Mouse (Mus musculus) regulatory T cell (primary cell): ENCODE data around the gene Vegfa.

Experiments used
- in situ Hi-C: fragments of 300-600 bp; cut with MboI, MseI; formaldehyde crosslinking; loops from one replicate; pipeline ENCODE4 v1.15.1; 2025; ENCODE audit warnings: high pct_unique_total_duplicates

The Vegfa gene

DNA sequence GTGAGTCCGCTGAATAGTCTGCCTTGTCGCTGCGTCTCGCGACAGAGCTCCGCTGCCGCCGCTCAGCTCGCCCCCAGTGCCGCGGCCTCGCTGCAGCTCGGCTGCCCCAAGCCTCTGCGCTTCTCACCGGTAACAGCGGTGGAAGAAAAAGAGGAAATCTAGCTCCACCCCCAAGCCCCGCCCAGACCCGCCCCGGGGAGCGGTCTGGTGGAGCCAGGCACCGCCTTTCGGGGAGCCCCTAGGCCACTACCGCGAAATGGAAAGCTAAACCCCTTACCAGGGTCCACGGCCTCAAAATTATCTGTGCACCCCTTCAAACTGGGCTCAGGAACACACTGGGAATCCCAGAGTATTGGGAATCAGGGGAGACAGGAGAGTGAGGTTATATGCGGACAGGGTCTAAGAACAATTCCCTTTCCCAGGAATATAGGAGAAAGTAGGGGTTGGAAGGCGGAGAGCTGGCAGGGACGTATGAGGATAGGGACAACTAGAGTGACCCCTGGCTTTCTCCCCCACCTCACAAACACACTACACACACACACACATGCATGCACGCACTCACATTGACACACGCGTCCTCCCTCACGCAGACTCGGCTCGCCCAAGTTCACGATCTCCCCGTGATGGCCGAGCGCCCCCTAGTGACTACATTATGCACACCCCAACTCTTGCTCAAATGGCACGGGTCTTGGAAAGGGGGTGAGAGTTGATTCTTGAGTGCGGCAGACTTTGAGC lies at the start of gene Vegfa:
Vegfa (minus strand) TSS at position 113 of the 735 bp plus-strand sequence.
- in situ Hi-C loops: loop anchor here (5.0 kb wide), 1 partner anchor 295 kb away; no protein-coding TSS in a partner anchor

DNA sequence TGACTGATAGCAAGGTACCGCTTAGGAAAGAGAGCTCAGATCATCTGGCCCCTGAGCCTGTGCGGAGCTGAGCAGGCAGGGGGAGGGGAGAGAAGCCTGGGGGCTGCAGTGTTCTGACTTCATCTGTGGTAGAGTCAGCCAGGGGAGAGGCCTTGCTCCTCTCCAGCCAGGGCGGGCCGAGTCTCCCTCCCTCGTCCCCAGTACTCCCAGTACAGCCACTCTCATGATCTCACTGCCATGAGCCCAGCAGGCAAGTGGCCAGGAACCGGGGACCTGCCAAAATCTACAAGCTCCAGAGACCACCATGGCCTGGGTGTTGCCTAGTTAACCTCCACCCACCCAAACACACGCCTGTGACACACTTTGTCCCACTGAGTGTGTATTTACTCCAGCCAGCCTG lies 49.5 kb upstream of the Vegfa start:
- in situ Hi-C loops: no loop called here

DNA sequence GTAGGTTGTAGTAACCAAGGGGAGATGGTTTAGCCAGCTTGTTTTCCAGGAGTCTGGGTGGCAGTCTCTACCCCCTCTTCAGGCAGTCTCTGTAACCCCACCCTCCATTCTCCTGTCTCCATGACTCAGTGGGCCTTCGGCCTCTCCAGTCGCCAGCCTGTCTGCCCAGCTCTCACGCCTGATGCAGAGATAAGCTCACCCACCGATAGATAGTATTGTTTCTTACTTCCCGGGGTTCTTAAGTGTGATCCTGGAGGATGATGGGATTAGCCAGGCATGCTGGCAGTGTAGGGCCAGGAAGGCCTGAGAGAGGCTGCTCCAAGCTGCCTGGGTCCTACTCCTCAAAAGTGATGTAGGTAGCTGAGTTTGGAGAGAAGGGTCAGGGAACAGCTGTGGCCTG lies 48.9 kb upstream of the Vegfa start:
- in situ Hi-C loops: no loop called here

DNA sequence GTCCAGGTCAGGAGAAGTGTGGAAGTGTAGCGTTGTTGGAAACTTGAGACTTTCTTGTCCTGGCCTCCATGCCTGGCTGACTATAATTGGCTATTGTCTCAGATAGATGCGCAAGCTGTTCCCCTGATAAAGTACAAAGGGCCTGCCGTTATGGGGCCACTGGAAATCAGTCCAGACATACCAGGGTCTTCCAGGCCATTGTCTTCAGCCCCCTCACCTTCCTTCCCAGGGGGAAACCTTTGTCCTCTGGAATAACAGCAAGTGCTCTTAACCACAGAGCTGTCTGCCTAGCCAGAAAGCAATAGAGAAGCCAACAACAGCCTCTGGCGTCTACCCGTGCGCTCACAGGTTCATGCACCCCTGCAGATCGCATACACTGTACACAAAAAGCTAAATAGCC lies 48.2 kb upstream of the Vegfa start:
- in situ Hi-C loops: no loop called here

DNA sequence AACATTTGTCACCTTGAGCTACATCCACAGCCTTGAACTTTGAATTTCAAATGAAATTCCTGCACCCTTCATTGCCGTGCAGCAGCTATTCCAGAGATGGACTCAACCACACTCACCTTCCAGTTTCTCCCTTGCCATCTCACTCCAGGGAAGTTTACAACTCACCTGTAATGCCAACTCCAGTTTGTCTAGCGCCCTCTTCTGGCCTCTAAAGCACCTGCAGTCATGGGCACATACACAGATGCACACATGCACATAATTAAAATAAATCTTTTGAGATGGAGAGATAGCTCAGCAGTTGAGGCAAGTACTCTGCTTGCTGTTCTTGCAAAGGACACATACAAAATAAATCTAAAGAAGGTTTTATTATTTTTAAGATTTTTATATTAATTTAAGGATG lies 46.9 kb upstream of the Vegfa start:
- in situ Hi-C loops: no loop called here

DNA sequence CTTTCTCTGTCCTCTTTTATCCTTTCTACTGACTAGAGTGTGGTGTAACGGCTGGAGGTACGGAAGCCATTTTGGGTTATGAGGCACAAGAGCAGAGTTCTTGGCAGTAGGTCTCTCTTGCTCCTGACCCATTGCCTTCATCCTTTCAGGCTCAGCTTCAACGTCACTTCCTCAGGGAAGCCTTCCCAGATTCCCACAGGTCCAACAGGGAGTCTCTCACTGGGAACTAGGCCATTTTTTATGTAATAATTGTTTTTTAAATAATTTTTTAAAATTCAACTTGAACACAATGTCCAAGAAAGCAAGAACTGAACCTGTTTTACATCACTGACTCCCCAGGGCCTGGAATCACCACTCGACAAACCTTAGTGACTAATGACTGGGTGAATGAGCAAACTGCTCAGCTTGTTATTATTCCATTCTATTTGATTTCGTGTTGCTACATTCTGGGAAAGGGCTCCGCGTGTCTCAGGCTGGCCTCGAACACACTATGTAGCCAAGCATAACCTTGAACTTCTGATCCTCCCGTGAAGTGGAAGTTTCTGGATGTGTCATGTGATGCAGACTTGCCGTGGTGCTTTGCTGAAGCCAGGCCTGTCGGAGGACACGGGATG lies 45.9 kb upstream of the Vegfa start:
- in situ Hi-C loops: no loop called here

DNA sequence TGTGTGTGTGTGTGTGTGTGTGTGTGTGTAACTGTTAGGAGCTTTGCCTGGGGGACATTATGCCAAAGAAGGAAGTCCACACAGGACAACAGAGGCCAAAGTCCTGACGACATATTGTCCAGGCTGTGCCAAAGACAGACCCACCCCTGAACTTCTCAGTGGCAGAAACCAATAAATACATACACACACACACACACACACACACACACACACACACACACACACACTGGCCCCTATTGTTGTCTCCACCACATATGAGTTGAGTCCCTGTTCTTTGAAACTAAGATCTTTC lies 44.0 kb upstream of the Vegfa start:
- in situ Hi-C loops: no loop called here

DNA sequence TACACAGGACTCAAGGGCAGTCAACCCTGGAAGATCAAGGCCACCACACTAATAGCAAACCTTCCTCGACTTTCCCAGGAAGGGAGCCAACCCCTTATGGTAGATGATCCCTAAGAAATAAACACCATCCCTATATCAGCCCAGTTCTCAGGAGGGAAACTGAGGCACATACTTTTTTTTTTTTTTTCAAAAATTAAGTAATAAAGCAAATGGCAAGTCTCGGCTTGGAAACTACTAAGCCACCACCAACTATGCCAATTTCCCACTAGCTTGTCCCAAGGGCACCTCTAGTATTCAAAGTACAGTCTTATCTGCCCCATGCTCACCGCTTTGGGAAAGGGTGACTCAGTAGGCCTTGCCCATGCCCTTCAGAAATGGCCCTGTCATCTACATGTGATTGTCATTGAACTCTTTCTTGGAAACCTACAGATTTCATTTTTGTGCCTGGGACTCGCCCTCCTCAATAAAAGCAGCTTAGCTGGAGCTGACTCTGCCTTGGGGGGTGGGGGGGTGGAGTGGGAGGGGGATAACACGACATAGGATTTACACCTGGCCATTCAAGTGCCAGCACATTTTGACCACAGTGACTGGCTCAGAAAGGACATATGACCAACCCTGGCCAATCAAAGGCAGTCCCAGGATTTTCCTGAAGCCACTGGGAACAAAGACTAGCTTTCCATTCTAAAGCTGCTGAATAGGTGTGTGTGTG lies 43.5 kb upstream of the Vegfa start:
- in situ Hi-C loops: no loop called here

DNA sequence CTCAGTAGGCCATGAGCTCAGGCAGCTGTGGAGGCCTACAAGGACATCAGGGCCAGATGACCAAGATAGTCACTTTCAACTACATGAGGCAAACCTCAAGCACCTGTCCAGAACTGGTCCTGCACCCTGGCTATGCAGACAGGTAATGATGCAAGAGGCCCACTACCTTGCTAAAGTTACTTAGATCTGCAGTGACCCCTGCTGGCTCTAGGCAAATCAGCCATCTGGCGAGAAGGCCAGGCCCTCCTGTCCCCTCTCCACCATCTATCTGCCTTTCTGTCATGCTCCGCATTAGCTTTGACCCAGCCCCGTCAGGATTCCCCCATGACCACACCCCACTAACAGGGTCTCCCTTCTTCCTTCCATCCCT lies 42.9 kb upstream of the Vegfa start:
- in situ Hi-C loops: no loop called here

DNA sequence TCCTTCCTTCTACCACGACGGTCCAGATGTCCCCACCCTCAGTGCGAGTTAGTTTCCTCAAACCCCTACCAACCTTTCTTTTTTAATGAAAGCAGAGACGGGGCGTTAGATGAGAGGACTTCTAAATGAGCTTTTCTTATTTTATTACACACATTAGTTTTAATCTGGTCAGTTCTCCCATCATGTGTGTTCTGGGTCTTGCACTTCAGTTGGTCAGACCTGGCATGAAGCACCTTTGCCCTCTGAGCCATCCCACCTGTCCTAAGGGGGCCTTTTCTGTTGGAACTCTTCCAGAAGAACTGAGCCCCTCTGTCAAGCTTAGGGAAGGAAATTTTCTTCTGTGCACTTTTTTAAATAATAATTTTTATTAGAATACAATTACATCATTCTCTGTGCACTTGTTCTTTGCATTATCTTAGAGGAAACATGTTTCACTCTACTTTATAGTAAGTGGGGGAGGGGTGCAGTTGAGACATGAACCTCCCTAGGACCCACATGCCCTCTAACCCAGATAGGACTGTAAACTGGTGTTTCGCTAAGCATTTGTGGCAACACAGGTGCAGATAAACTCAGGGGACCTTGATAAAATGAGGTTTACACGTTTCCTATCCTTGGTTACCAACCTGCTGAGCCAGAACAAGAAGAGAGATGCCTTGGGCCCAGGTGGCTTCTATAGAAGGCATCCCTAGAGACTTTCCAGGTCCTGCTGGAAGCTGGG lies 42.4 kb upstream of the Vegfa start:
- in situ Hi-C loops: loop anchor here (5.0 kb wide), 1 partner anchor 37 kb away; no protein-coding TSS in a partner anchor

DNA sequence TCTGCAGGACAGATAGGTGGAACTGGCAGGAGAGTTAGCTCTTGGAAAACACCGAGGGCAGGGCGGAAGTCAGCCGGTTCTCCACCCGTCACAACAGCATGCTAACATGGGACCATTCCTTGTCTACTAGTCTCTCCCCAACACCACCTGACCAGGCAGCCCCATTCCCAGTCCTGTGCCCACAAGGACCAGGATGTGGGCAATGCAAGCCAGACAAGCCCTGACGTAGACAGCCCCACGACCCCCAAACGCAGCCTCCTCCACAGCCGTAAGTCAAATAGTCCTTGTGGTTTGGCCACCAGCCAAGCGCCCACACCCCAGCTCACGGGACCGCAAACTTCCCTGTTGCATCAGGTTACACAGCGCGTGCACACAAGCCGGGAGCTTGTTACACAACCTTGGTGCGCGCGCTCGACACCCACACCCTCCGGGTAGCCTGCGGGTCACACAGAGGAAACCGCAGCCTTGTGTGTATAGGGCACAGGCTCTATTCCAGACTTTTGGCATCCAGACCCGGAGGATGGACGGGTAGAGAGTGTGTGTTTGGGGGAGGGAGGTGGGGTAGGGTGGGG lies 41.6 kb upstream of the Vegfa start:
- in situ Hi-C loops: loop anchor here (5.0 kb wide), 1 partner anchor 37 kb away; no protein-coding TSS in a partner anchor

DNA sequence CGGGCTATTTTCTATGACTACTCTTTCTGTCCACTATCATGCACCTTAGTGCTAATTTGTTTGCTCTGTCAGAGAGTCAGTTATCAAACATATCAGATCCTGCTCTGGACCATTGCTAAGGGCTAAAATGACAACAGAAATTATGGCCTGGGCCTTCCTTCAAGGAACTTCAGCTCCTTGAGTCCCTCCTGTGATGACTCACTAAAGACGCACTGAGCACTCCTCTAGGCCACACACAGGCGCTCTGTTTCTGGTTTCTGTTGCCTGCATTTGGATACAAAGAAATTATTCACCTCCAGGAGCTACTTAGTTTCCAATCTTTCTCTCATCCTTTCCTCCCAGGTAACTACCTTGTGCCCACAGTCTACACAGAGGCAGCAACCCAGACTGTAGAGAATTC lies 39.4 kb upstream of the Vegfa start:
- in situ Hi-C loops: loop anchor here (5.0 kb wide), 1 partner anchor 34 kb away; no protein-coding TSS in a partner anchor

DNA sequence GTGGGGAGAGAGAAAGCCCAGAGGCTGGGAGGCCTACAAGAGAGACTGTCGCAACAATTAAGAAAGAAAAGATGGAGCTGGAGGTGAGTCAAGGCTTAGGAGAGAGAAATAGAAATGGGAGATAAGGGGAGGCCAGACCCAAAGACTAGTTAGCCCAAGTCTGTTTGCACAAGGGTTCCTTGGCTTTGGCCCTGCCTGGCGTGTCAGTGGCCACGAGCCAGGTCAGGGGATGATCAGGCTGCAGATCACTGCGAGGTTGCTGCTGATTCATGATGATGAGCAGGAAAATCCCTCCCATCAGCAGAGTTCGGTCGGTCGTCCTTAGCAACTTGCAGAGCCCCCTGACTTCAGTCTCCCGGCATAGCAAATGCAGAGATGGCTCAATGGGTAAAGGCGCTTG lies 37.9 kb upstream of the Vegfa start:
- in situ Hi-C loops: loop anchor here (5.0 kb wide), 1 partner anchor 33 kb away; no protein-coding TSS in a partner anchor

DNA sequence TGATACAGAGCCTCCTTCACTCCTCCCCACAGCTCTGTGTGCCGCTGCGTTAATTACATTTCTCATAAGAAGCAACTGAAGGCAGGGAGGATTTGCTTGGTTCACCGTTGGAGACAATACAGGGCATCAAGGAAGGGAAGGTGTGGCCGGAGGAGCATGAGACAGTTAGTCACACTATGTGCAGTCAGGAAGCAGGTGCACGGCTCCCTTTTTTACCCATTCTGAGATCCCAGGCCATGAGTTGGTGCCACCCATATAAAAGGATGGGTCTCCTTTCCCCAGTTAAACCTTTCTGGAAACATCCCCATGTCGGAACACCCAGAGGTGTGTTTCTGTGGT lies 31.8 kb upstream of the Vegfa start:
- in situ Hi-C loops: no loop called here

DNA sequence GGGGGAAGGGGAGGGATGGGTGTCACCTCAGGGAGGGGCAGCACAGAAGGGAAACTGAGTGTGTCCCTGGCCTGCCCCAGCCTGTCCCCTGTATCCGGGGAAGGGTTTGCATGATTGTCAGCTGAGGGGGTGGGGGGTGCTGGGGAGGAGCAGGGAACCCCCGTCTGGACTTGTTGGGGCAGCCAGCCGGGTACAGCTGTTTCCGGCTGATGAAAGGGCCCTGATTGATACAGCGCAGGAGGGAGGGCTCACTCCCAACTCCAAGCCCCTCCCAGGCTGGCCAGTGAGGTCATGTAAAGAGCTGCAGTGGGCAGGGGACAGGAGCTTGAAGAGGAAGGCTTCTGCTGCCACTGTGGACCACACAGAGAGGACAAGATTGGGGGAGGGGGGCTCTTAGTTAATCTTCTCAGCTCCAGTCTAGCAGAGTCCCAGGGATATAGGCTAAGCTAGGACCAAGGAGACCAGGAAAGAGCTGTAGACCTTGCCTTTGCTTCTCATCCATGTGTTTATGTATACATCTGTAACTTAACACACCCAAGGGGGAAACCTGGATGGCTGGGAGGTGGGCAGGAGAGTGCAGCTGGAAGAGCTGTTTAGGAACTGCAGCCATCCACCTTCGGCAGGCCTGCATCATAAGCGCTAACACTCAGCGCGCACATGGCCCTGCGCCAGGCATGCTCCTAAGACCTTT lies 31.3 kb upstream of the Vegfa start:
- in situ Hi-C loops: no loop called here

DNA sequence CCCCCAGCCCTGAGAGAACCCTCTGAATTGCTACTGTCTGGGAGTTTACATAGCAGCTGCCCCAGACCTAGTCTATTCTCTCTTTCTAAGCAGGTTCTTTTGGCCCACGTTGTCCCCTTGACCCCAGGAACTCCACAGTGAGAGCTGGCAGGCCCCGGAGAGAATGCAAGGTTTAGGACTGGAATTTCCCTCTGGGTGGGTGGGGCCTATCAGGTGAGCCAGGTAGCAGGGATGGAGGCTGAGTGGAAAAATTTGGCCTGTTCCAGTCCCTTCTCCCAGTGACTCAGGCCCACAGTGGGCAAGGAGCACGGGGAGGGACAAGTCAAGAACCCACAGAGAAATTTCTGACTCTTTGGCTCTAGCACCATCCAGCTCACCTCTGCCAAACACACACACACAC lies 28.1 kb upstream of the Vegfa start:
- in situ Hi-C loops: no loop called here

DNA sequence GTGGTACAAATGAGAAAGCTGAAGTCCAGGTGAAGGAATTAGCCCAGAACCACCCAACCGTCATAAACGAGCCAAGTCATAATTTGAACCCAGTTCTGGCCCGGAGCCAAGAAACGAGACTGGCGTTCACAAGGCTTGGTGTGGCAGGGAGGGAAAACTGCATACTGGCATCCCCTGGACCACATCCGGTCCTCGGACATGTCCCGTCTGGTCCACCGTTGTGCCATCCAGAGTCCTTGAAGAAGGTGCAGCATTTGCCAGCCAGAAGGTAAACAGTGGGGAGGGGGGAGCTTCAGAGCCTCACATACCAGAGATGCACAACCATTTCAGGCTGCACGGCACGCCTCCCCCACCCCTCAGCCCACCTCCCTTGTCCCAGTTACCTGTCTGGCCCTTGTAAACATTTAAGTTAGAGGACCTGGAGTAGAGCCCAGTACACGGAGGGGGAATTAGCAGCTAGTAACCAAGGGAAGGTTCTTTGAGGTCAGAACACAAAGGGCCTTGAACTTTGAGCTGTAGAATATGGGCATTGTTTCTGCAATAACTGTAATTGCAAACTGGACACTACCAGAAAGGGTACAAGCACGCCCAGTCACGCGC lies 27.2 kb upstream of the Vegfa start:
- in situ Hi-C loops: no loop called here

DNA sequence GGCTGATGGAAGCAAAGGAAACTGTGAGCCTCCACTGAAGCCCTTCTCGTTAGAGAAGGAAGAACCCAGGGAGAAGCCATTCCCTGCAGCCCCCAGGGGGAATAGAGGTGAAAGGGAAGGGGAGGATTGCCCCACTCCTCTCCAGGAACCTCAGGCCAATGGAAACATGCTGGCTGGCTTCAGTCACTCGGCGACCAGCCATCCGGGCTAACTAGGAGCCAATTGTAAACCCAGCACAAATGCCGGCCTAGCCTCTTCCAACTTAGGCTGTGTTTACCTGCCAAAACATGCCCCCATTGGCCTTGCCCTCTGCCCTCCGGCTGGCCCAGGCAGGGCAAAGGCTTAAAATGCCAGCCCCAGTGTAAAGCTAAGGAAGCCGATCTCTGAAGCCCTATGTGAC lies 24.1 kb upstream of the Vegfa start:
- in situ Hi-C loops: no loop called here

DNA sequence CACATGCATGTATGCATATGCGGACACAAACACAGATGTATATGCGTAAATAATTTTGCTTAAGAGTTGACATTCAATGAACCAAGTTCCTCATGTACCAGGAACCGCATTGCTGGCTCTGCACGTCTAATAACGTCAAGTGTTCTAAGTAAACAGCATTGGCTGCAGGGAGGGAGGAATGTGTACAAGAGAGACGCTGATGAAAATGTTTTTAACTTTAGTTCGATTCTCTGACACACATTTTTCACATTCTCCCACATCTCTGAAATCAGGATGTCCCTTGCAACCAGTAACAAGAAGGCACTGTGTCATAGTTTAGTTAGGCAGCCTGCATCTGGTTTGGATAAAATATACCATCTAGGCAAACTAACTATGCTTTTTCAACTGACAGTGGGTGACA lies 23.6 kb upstream of the Vegfa start:
- in situ Hi-C loops: no loop called here

DNA sequence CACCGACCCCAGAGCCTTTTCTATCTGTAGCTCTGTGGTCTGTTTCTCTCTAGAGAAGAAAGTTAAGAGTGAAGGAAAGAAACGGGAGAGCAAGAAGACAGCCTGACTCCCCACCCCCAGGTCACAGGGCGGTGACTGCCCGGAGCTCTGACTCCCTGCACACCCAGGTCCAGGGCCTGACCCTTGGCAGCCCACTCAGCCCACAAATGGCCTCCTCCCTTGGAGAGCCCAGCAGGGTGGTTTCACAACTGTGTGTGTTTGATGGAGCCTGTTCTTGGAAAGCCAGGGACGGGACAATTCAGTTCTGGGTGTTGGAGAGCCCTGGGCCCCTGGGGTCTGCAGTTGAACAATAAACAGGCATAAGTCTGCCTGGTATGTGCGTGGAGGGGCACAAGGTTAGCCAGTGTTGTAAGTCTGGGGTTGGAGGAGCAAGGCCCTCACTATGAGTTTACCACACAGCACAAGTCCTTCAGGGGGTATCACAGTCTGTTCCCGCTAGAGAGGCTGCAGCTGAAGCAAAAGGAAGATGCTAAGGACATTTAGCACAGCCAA lies 21.2 kb upstream of the Vegfa start:
- in situ Hi-C loops: no loop called here

DNA sequence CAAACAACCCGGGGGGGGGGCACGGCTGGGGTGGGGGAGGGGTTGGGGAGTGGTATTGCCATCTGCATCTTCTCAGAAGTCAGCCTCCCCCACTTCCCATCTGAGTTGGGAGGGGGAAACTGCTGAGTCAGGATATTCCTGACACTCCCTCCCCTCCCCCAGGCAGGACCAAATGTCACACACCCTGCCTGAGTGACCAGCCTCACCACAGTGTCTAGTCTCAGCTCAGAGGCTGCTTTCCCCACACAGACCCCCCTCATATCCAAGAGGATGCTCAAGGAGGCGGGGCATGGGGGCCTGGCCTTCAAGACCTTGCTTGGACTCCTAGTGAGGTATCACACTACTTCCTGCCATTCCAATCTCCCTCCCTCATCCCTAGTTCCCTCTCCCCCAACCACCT lies 20.0 kb upstream of the Vegfa start:
- in situ Hi-C loops: no loop called here
